Mouse (Mus musculus) liver, embryonic 16.5 days (tissue): ENCODE measurements around the gene Ifna14. TPM values are rescaled to one million over a fixed set of nuclear protein-coding genes. Genes with fewer than 3 reads are reported as not detected.

Source experiments
- ATAC-seq: fragments of 200-750 bp; cut with Nextera tagmentation; 2 replicates; pipeline ENCODE4 v1.8.0; 2017; ENCODE audit warnings: low read depth, mild to moderate bottlenecking, moderate number of reproducible peaks, moderate library complexity
- H3K27ac ChIP-seq: fragments of 300-500 bp; sonication (generic); 2 replicates; pipeline ENCODE4 v1.5.1; 2014; ENCODE audit warnings: mild to moderate bottlenecking, low read length
- H3K27me3 ChIP-seq: fragments of 300-500 bp; sonication (generic); 2 replicates; pipeline ENCODE4 v1.6.1; 2014; ENCODE audit warnings: low read depth, low read length, mixed read lengths; ENCODE audit not compliant: control insufficient read depth, insufficient read depth
- H3K36me3 ChIP-seq: fragments of 300-500 bp; sonication (generic); 2 replicates; pipeline ENCODE4 v1.6.1; 2014; ENCODE audit warnings: mild to moderate bottlenecking; ENCODE audit not compliant: control insufficient read depth, insufficient read depth
- H3K4me1 ChIP-seq: fragments of 300-500 bp; sonication (generic); 2 replicates; pipeline ENCODE4 v1.6.1; 2014; ENCODE audit warnings: low read depth, low read length, mixed read lengths; ENCODE audit not compliant: control insufficient read depth
- H3K4me2 ChIP-seq: fragments of 300-500 bp; sonication (generic); 2 replicates; pipeline ENCODE4 v1.6.1; 2014; ENCODE audit warnings: low read depth, low read length, mixed read lengths
- H3K4me3 ChIP-seq: fragments of 300-500 bp; sonication (generic); 2 replicates; pipeline ENCODE4 v1.5.1; 2014; ENCODE audit warnings: low read depth, mild to moderate bottlenecking, low read length
- H3K9ac ChIP-seq: fragments of 300-500 bp; sonication (generic); 2 replicates; pipeline ENCODE4 v1.6.1; 2014; ENCODE audit warnings: low read depth, low read length
- H3K9me3 ChIP-seq: fragments of 300-500 bp; sonication (generic); replicated peaks from 2 replicates; pipeline ENCODE4 v1.6.1; 2016; ENCODE audit warnings: low read length; ENCODE audit not compliant: control insufficient read depth
- WGBS: fragments of 180-500 bp; shearing (Covaris S2); extraction: QIAGEN DNeasy Blood & Tissue Kit; methylation state at CpG from one replicate; pipeline ENCODE4 v1.1.7; 2014; ENCODE audit not compliant: insufficient replicate concordance; 5-methylcytosine and 5-hydroxymethylcytosine counted together
- polyA plus RNA-seq: library from polyadenylated mRNA; unstranded; fragments of >200 nt; fragmentation: Nextera tagmentation; extraction: Ambion mirVana; gene quantifications from 2 replicates; pipeline ENCODE4 v1.2.1, GENCODE M21; 2015

Gene Ifna14
- polyA plus RNA-seq, 1 experiment from 2014 or later, result not detected

- Histone ChIP-seq H3K4me2 (no peak within 1 kb of the TSS), H3K27me3 (no peaks in the 10 kb centered on the region), H3K9me3 (no peaks in the 10 kb centered on the region), H3K36me3 (no peaks in the 10 kb centered on the region), H3K4me1 (no peaks in the 10 kb centered on the region; the same call in 1 of the 2 replicates), H3K9ac (no peak within 1 kb of the TSS), H3K27ac (no peak within 1 kb of the TSS), H3K4me3 (no peak within 1 kb of the TSS)
- no peak for ATAC-seq
- 62% methylated on average over 4 of the region's 4 CpGs for WGBS
Measured at GRCm38 (mm10) chr4:88522674-88523073, 48.9 kb downstream of the Ifna14 start, which contains the start of gene Ifnb1. Gene Ifnb1, minus strand, starts transcription at chr4:88522774.

Other genes with a start within 250 kb of the Ifna14 start
- gene Hacd4, start 132.9 kb downstream of the Ifna14 start, polyA plus RNA-seq, result 5.4 and 5.5 TPM in 2 replicates
- gene Ifnb1, start 49.0 kb downstream of the Ifna14 start, polyA plus RNA-seq, result not detected in 2 replicates
- gene Ifna15, start 13.6 kb downstream of the Ifna14 start, polyA plus RNA-seq, result not detected in 2 replicates
- not detected in 2 replicates for gene Ifna9, start 20.6 kb upstream of the Ifna14 start, polyA plus RNA-seq
- gene Ifna12, start 31.6 kb upstream of the Ifna14 start, polyA plus RNA-seq, result not detected in 2 replicates
- gene C87499, start 62.6 kb upstream of the Ifna14 start, polyA plus RNA-seq, result not detected in 2 replicates
- not detected in 2 replicates for gene Ifna13, start 72.7 kb upstream of the Ifna14 start, polyA plus RNA-seq
- not detected in 2 replicates for gene Ifna16, start 105.1 kb upstream of the Ifna14 start, polyA plus RNA-seq
- gene Ifna2, start 112.1 kb upstream of the Ifna14 start, polyA plus RNA-seq, result not detected in 2 replicates
- not detected in 2 replicates for gene Ifnab, start 119.6 kb upstream of the Ifna14 start, polyA plus RNA-seq
- 0.25 and 0.32 TPM in 2 replicates for gene Gm26566, start 150.0 kb upstream of the Ifna14 start, polyA plus RNA-seq
- 22.4 and 23.5 TPM in 2 replicates for gene Klhl9, start 150.7 kb upstream of the Ifna14 start, polyA plus RNA-seq
- not detected in 2 replicates for gene Gm13271, start 183.1 kb upstream of the Ifna14 start, polyA plus RNA-seq
- gene Gm13283, start 188.3 kb upstream of the Ifna14 start, polyA plus RNA-seq, result 0.07 TPM in 1 of 2 replicates, not detected in the other
- gene Gm13290, start 202.0 kb upstream of the Ifna14 start, polyA plus RNA-seq, result 0.11 TPM in 1 of 2 replicates, not detected in the other
- not detected in 2 replicates for gene Gm13289, start 205.1 kb upstream of the Ifna14 start, polyA plus RNA-seq
- not detected in 2 replicates for gene Gm13272, start 208.1 kb upstream of the Ifna14 start, polyA plus RNA-seq
- gene Ifnz, start 210.3 kb upstream of the Ifna14 start, polyA plus RNA-seq, result not detected in 2 replicates
- gene Gm13276, start 213.9 kb upstream of the Ifna14 start, polyA plus RNA-seq, result not detected in 2 replicates
- not detected in 2 replicates for gene Gm13277, start 216.8 kb upstream of the Ifna14 start, polyA plus RNA-seq
- not detected in 2 replicates for gene Gm13278, start 219.8 kb upstream of the Ifna14 start, polyA plus RNA-seq
- gene Gm13275, start 222.7 kb upstream of the Ifna14 start, polyA plus RNA-seq, result not detected in 2 replicates
- gene Gm13279, start 225.6 kb upstream of the Ifna14 start, polyA plus RNA-seq, result not detected in 2 replicates
- gene Gm13285, start 227.9 kb upstream of the Ifna14 start, polyA plus RNA-seq, result 0.15 and 0.23 TPM in 2 replicates
- not detected in 2 replicates for gene Gm13287, start 231.5 kb upstream of the Ifna14 start, polyA plus RNA-seq
- not detected in 2 replicates for gene Gm13288, start 233.7 kb upstream of the Ifna14 start, polyA plus RNA-seq
- not detected in 2 replicates for gene Ifna7, start 244.4 kb upstream of the Ifna14 start, polyA plus RNA-seq
- not detected in 2 replicates for gene Ifna11, start 248.2 kb upstream of the Ifna14 start, polyA plus RNA-seq